Mouse (Mus musculus) midbrain, embryonic 10.5 days (tissue): ENCODE measurements at regions not wholly inside any gene's neighbourhood (a gene's known extent, or its start where the extent isn't known, plus 50 kb on each side); places are given as distances from the start of the nearest gene placed in this dataset.
A peak's percentile ranks its signal among the peaks of the same experiment; 100 is the strongest.

Experiments used
- DNase-seq: peaks from one replicate; pipeline ENCODE4 v3.0.0-alpha.2; 2017; ENCODE audit warnings: low spot score
- H3K27ac ChIP-seq: fragments of 300-500 bp; sonication (generic); replicated peaks from 2 replicates; pipeline ENCODE4 v1.5.1; 2016; ENCODE audit warnings: mild to moderate bottlenecking
- H3K27me3 ChIP-seq: fragments of 300-500 bp; sonication (generic); 2 replicates; pipeline ENCODE4 v1.6.1; 2016; ENCODE audit warnings: low read depth, mild to moderate bottlenecking; ENCODE audit not compliant: poor library complexity, severe bottlenecking
- H3K36me3 ChIP-seq: fragments of 300-500 bp; sonication (generic); 2 replicates; pipeline ENCODE4 v1.6.1; 2016; ENCODE audit warnings: mild to moderate bottlenecking, moderate library complexity
- H3K4me1 ChIP-seq: fragments of 300-500 bp; sonication (generic); 2 replicates; pipeline ENCODE4 v1.6.1; 2016
- H3K4me3 ChIP-seq: fragments of 300-500 bp; sonication (generic); 2 replicates; pipeline ENCODE4 v1.5.1; 2016; ENCODE audit warnings: mild to moderate bottlenecking, moderate library complexity
- H3K9me3 ChIP-seq: fragments of 300-500 bp; sonication (generic); replicated peaks from 2 replicates; pipeline ENCODE4 v1.6.1; 2016; ENCODE audit warnings: mild to moderate bottlenecking
- WGBS: fragments of 180-500 bp; shearing (Covaris S2); methylation state at CpG from one replicate; pipeline ENCODE4 v1.1.7; 2016; 5-methylcytosine and 5-hydroxymethylcytosine counted together
- microRNA-seq: library from miRNA; unstranded; fragments of <30 nt; microRNA quantifications from one replicate; pipeline ENCODE4, GENCODE M21; 2017

GRCm38 (mm10) chr3:140205914-140206313 lies 1000.4 kb downstream of the Stpg2 start:
- Histone ChIP-seq H3K27me3 (no peaks in the 10 kb centered on the region), H3K36me3 (no peaks in the 10 kb centered on the region), H3K4me3 (no peak overlapping the region), H3K4me1 (no peaks in the 10 kb centered on the region), H3K9me3 (no peaks in the 10 kb centered on the region), H3K27ac (no peak overlapping the region)
- DNase-seq = no peak

- H3K36me3 ChIP-seq = no peaks in the 10 kb centered on the region
- no peak overlapping the region for H3K4me3 ChIP-seq
- no peaks in the 10 kb centered on the region for H3K27me3 ChIP-seq
- H3K4me1 ChIP-seq = no peaks in the 10 kb centered on the region
- H3K9me3 ChIP-seq = no peaks in the 10 kb centered on the region
- 90% methylated on average over 3 of the region's 3 CpGs for WGBS
- no peak overlapping the region for H3K27ac ChIP-seq
- DNase-seq = no peak
Measured at GRCm38 (mm10) chr3:140221478-140221877, 990.7 kb downstream of the Pdha2 start.

GRCm38 (mm10) chr3:140230712-140231111 lies 981.4 kb downstream of the Pdha2 start:
- DNase-seq = no peak
- Histone ChIP-seq H3K27ac (no peak overlapping the region), H3K36me3 (no peaks in the 10 kb centered on the region), H3K27me3 (no peaks in the 10 kb centered on the region), H3K4me3 (no peak overlapping the region), H3K9me3 (no peaks in the 10 kb centered on the region), H3K4me1 (no peaks in the 10 kb centered on the region)
- 84% methylated on average over 2 of the region's 2 CpGs for WGBS

DNA sequence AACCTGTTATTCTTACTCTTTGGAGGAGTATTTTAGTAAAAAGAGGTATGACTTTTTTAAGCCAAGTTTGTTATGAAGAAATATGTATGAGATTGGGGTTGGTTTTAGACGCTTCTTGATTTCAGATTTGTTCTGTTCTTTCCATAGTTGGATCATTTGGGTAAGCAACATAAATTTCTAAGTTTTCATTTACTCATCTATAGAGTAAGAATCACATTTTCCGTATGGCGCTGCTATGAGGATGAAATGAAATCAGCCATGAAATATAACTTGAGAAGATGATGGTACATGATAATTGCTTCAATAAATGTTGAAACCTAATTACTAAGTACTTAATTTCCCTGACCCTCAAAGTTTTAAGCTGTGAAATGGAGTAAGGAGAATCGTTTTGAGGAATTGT lies 979.0 kb downstream of the Pdha2 start:
- Histone ChIP-seq H3K4me1 (no peaks in the 10 kb centered on the region), H3K9me3 (no peaks in the 10 kb centered on the region), H3K27ac (no peak overlapping the region), H3K36me3 (no peaks in the 10 kb centered on the region), H3K27me3 (no peaks in the 10 kb centered on the region), H3K4me3 (no peak overlapping the region)
- 85% methylated on average over 4 of the region's 4 CpGs for WGBS
- DNase-seq = no peak

DNA sequence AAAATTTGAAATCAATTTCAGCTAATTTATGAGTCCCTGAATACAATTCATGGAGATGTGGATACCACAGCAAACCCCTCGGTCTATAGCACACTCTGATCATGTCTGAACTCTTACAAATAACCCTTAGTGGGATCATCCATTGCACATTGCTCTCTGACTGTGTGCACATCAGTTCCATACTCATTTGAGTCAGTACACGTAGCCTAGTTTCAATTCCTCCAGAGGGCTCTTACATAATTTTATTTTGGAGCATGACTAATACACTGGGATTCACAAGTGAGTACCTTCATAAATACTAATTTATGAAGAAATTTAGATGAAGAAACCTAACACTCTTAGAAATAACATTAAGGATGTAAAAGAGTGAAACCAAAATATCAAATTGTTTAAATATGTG lies 978.3 kb downstream of the Pdha2 start:
- 86% methylated on average over 2 of the region's 2 CpGs for WGBS
- Histone ChIP-seq H3K4me3 (no peak overlapping the region), H3K27me3 (no peaks in the 10 kb centered on the region), H3K4me1 (no peaks in the 10 kb centered on the region), H3K27ac (no peak overlapping the region), H3K9me3 (no peaks in the 10 kb centered on the region), H3K36me3 (no peaks in the 10 kb centered on the region)
- no peak for DNase-seq

GRCm38 (mm10) chr3:140239276-140239675 lies 972.9 kb downstream of the Pdha2 start:
- no peak for DNase-seq
- Histone ChIP-seq H3K9me3 (no peaks in the 10 kb centered on the region), H3K27me3 (no peaks in the 10 kb centered on the region), H3K4me1 (no peaks in the 10 kb centered on the region), H3K27ac (no peak overlapping the region), H3K4me3 (no peak overlapping the region), H3K36me3 (no peaks in the 10 kb centered on the region)
- 80% methylated on average over 1 of the region's 1 CpGs for WGBS

Small RNA genes lying in the stretch of these regions (microRNA-seq; reads per million reads assigned to microRNA genes)
- 6.0 reads per million, percentile 14 among the genes with 10 or more reads in this experiment for gene Mir7j
